Mouse (Mus musculus): ENCODE results near the gene Gstt1.
"Not testable (repeated sequence)": the region's sequence is repeated elsewhere in the genome, so short reads cannot be mapped to it uniquely, and the experiment has no call there.

The Gstt1 gene

DNA sequence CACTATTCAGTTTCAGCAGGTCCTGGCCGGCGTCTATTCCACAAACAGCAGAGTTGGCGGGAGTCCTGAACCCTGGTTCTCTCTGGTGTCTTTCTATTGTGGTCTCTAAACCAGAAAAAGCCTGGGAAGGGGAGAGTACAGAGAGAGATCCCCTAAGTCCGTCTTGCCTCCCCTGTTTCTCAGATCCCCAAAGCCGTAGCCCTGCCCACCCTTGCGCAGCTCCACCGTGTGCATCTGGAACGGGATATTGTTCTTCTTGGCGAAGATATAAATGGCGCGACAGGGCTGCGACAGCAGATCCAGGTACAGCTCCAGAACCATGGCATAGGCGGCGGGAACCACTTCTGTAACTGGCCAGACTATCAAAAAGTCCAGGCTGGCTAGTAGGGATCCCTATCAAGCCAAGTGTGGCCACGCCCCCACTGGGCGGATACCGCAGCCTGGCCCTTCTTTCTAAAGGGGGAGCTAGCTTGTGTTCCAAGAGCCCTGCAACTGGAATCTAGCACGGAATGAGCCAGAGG is at the start of gene Gstt1:
TSS of gene Gstt1 (minus strand) at position 409 of the 521 bp plus-strand sequence.
- peak in 1 of 2 experiments; percentile 46 for DNase-seq

DNA sequence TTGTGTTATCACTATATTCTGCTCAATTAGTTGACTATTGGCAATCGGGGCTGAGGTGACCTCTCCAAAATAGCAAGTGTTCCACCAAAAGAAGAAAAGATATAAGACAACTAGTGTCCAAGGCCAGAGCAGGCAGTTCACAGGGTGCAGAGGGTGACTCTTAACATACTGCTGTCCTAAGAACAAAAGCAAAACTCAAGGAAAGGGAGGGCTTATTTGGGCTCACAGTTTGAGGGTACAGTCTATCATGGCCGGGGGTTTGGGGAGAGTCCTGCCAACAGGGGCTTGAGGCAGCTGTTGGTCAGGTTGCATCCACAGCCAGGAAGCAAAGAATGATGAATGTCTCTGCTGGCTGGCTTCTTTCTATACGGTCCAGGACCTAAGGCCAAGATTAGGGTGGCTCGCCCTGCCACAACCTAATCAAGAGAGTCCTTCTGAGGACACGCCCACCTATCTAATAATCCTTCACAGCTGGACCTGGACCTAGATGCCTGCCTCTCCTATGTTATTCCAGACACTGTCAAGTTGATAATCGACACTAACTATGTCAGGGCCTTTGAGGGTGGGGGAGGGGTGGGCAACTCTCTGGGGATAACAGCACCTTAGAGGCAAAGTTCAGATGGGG is 47.0 kb upstream of the Gstt1 start:
- DNase-seq: no peak

DNA sequence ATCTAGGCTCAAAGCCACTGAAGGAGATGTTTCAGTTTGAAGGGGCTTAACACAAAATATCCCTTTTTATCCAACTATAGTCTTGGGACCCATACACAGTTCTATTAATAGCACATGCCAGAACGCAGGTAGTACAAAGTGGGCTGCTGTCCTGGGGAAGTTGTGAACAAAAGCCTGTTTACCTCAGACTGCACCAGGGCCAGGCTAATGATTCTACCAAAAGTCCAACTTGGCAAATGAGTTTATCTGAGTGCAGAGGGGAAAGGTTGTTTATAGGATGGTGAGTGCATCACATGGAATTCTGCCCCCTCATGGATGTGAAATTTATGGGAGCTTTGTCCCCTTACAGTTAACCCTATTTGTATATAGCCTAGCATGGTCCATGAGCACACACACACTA is 46.4 kb upstream of the Gstt1 start:
- no peak for DNase-seq

DNA sequence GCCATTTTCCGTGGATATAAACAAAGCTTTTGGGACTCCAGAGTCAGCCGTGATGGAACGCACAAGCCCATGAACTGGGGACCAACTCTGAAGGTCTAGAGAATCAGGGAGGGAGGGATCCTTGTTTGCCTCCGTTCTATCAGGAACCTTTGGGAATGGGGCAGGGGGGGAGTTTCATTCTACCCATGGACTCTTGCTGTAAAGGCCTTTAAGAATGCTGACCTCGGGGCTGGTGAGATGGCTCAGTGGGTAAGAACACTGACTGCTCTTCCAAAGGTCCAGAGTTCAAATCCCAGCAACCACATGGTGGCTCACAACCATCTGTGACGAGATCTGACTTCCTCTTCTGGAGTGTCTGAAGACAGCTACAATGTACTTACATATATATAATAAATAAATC is 45.5 kb upstream of the Gstt1 start:
- DNase-seq: not testable (repeated sequence)

GRCm38 (mm10) chr10:75839092-75839491 is 40.7 kb upstream of the Gstt1 start:
- DNase-seq: no peak

- DNase-seq: peak; percentile 69 to 79
Observed at GRCm38 (mm10) chr10:75837248-75837759, 38.9 kb upstream of the Gstt1 start, which contains the start of gene Gstt2. Gstt2 (minus strand) TSS chr10:75837424.

- DNase-seq: peak in 1 of 2 experiments; percentile 18
Observed at GRCm38 (mm10) chr10:75835761-75836531, 37.6 kb upstream of the Gstt1 start.

GRCm38 (mm10) chr10:75835307-75835706 is 36.9 kb upstream of the Gstt1 start:
- DNase-seq: peak; percentile 49 to 68

DNA sequence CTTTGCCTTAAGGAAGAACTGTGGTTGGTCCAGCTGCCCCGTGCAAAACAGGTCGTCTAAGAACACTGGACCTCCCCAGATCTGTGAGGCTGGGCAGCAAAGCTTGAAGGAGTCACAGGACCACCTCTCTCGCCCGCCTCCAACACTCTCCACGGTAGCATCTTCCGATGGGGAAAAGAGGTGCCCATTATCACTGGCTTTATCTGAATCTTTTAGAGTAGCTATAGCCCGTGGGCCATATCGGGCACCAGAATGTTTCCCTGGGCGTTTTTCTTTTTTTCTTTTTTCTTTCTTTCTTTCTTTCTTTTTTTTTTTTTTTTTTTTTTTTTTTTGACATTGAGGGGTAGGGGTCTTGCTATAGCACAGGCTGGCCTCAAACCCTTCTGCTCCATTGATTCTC is 36.3 kb upstream of the Gstt1 start:
- DNase-seq: no peak

DNA sequence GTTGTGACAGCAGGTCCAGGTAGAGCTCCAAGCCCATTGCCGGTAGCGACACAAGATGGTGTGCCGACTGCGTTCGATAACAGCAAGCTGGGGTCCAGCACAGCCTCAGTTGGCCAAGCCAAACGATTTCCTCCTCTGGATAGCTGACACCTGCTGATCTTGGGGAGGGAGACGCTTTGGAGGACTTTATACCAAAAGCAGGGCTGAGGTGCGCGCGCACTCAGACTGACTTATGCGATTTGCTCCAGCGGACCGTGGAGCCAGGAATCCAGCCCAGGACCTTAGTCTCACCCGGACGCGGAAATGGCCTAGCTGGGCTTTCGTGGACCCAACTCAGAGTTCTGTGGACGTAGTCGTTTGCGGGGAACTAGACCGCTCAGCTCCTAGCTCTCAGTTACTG is 35.9 kb upstream of the Gstt1 start:
- DNase-seq: peak; percentile 55 to 71

GRCm38 (mm10) chr10:75833456-75834080 is 35.2 kb upstream of the Gstt1 start:
- peak; percentile 23 to 45 for DNase-seq

DNA sequence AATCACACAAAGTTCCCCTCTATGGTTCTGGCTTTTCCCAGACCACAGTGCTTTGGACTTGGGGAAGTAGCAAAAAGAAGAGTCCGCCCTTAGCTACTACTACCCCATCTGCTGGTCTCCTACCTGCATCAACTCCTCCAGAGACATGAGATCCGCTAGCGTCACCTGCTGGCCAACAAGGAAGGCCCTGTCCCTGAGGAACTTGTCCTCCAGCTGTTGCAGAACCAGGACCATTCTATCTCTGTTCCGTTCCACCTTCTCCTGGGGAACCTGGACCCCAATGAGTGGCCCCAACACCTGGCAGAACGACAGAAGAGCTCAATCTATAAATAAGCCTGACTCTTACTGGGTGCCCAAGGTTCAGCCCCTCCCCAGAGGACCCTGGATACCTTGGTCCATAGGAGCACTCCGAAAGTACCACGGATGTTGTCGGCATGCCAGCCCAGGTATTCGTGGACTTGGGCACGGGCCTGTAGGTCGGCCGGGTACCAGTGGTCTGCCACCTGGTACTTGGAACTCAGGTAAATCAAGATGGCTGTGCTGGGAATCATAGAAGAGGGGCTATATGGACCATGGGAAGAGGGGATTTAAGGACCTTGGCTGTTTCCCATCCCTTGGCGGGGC is 34.0 kb upstream of the Gstt1 start:
- peak; percentile 46 to 72 for DNase-seq

DNA sequence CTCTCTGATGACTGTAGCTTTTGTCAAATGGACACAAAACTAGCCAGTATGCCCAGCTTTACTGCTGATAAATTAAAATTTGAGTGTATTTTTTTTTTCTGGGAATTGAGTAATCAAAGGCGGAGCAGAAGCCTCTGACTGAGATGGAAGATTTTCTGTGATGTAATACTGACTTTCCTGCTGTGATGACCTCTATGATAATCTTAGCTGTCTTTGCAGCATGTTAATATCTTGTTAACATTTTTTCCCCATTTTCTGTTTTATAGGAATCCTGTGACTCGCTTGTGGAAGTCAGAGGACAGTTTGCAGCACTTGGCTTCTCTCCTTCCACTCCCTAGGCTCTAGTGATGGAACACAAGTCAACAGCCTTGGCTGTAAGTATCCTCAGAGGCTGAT is 31.9 kb upstream of the Gstt1 start:
- no peak for DNase-seq

DNA sequence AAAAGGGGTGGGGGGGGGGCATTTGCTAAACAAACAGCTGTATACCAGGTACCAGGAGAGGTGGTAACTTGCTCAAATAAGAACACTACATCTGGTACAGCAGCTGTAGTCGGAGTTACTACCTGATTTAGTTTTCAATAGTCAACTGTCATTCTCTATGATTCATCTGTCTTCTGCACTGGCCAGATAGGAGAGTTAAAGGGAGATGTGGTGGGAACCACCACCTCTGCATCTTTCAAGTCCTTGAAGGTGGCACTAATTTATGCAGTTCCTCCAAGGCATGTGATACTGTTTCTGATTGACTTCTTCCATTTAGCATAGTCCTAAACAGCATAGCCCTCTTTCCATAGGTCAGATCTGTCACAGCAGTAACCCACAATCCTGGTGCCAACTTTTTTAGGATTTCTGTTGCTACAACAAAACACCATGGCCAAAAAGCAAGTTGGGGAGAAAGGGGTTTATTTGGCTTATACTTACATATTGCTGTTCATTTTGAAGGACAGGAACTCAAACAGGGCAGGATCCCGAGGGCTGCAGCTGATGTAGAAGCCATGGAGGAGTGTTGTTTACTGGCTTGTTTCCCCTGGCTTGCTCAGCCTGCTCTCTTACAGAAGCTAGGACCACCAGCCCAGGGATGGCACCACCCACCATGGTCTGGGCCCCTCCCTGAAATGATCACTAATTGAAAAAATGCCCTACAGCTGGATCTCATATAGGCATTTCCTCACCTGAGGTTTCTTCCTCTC is 31.3 kb upstream of the Gstt1 start:
- DNase-seq: no peak

DNA sequence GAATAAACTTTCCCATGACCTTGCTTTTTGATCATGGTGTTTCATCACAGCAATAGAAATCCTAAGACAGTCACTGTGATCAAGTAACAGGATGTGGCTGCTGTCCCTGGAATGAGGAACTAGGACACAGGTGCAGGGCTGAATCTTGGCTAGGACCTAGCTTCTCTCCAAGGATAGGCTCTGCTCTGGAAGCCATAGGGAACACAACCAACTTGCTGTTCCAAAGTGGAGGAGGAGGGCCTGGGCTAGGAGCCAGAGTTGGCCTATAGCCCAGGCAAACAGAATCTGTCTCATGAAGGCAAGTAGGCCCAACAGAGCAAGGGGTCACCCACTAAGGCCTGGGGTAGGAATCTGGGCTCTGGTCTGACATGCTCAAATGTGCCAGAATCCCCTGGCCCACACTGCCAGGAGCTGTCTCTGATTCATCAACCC is 30.1 kb upstream of the Gstt1 start:
- no peak for DNase-seq

- no peak for DNase-seq
Observed at GRCm38 (mm10) chr10:75827668-75828360, 29.4 kb upstream of the Gstt1 start.

- DNase-seq: no peak
Observed at GRCm38 (mm10) chr10:75824530-75824929, 26.1 kb upstream of the Gstt1 start.

DNA sequence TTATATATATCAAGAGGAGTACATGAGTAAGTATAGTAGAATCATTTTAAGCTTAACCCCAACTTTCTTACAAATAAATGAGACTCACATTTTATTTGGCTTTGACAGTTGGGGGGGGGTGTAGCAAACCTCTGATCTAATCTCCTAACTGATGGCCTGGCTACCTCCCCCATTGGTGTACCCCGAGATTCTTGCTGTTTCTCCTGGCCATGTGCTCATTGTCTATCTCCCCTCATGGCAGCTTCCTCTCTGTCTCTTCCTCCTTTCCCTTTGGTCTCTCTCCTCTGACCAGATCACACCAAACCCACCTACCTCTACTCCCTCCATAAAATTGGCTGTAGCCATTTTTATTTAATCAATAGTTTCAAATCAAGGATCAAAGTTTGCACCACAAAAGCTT is 25.4 kb upstream of the Gstt1 start:
- no peak for DNase-seq

DNA sequence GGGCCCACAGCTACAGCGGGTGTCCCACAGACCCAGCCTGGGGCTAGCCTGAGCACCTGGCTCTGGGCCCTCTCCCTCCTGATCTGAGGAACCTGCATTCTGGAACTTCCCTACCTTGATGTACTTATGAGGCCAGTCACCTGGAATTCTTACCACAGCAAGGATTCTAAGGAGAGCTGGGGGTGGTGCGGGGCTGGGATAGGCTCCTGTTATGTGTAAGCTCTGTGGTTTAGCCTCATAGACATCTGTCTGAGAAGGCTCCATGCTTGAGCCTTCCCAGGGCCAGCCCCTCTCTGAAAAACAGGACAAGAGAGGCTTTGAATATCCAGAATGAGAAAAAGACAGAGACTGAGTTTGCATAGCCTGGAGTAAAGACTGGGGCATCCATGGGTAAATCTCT is 24.1 kb upstream of the Gstt1 start, which contains the start of gene Gstt4:
TSS of gene Gstt4 (minus strand) at position 101 of the 400 bp plus-strand sequence.
- no peak for DNase-seq

GRCm38 (mm10) chr10:75819882-75820281 is 21.5 kb upstream of the Gstt1 start:
- DNase-seq: no peak

GRCm38 (mm10) chr10:75818641-75819040 is 20.3 kb upstream of the Gstt1 start:
- no peak for DNase-seq

Measured in spleen, adult 18-20 months (tissue).